Mouse (Mus musculus) MEL (cell line): ENCODE results near the gene Auts2. TPM values are rescaled to one million over a fixed set of nuclear protein-coding genes. Genes with fewer than 3 reads are reported as not detected.
A peak's percentile ranks its signal among the peaks of the same experiment; 100 is the strongest.

Experiments used
- DNase-seq: peaks from one replicate; pipeline ENCODE4 v3.0.0; 2011; ENCODE audit warnings: low read depth, low spot score
- H3K27ac ChIP-seq: 2 replicates; pipeline ENCODE4 v1.5.1; 2012; ENCODE audit warnings: low read depth, mild to moderate bottlenecking, control low read depth, low read length, moderate library complexity; ENCODE audit not compliant: control insufficient read depth
- H3K27me3 ChIP-seq, 2 experiments: fragments of 150-350 bp in 1 of 2; sonication (generic) in 1 of 2; 2 replicates each; pipeline ENCODE4 v1.6.1; 2012; ENCODE audit warnings: low read length in 2 of 2, mild to moderate bottlenecking in 2 of 2, improper control_type of control experiment in 1 of 2, moderate library complexity in 1 of 2; ENCODE audit not compliant: insufficient read depth in 2 of 2, control insufficient read depth in 1 of 2
- H3K36me3 ChIP-seq, 2 experiments: 2 replicates each; pipeline ENCODE4 v1.6.1; 2012 to 2014; ENCODE audit warnings: low read length in 2 of 2, improper control_type of control experiment in 1 of 2, inconsistent platforms in 1 of 2, mild to moderate bottlenecking in 1 of 2; ENCODE audit not compliant: insufficient read depth in 2 of 2, control insufficient read depth in 1 of 2
- H3K4me1 ChIP-seq, 2 experiments: fragments of 150-350 bp in 1 of 2; sonication (generic) in 1 of 2; 2 replicates each; pipeline ENCODE4 v1.6.1; 2012; ENCODE audit warnings: low read length in 2 of 2, improper control_type of control experiment in 1 of 2, mild to moderate bottlenecking in 1 of 2; ENCODE audit not compliant: insufficient read depth in 2 of 2, control insufficient read depth in 1 of 2
- H3K4me3 ChIP-seq, 2 experiments: fragments of 150-350 bp in 1 of 2; sonication (generic) in 1 of 2; 2 replicates each; pipeline ENCODE4 v1.5.1; 2012; ENCODE audit warnings: low read depth in 2 of 2, low read length in 2 of 2, mild to moderate bottlenecking in 2 of 2, moderate library complexity in 2 of 2, control low read depth in 1 of 2, improper control_type of control experiment in 1 of 2; ENCODE audit not compliant: control insufficient read depth in 1 of 2, insufficient read depth in 1 of 2
- H3K79me2 ChIP-seq: 2 replicates; pipeline ENCODE4 v1.6.1; 2012; ENCODE audit warnings: mild to moderate bottlenecking, low read length, moderate library complexity; ENCODE audit not compliant: control insufficient read depth, poor library complexity, insufficient read depth
- H3K9ac ChIP-seq: 2 replicates; pipeline ENCODE4 v1.6.1; 2012; ENCODE audit warnings: low read depth, mild to moderate bottlenecking, control low read depth, low read length, moderate library complexity; ENCODE audit not compliant: control insufficient read depth, poor library complexity, severe bottlenecking
- H3K9me3 ChIP-seq: fragments of 150-350 bp; sonication (generic); replicated peaks from 2 replicates; pipeline ENCODE4 v1.6.1; 2012; ENCODE audit warnings: mild to moderate bottlenecking, low read length, improper control_type of control experiment, moderate library complexity; ENCODE audit not compliant: insufficient read depth
- CHD1 ChIP-seq: IDR thresholded peaks from 2 replicates; pipeline ENCODE4 v1.6.1; 2012; ENCODE audit warnings: low read depth, mild to moderate bottlenecking, inconsistent platforms, low read length, improper control_type of control experiment
- CTCF ChIP-seq, 3 experiments: IDR thresholded peaks in 2 of 3; conservative IDR thresholded peaks in 1 of 3; 2 replicates each; pipeline ENCODE4 v1.5.1; 2011 to 2012; ENCODE audit warnings: low read length in 3 of 3, low read depth in 2 of 3, mild to moderate bottlenecking in 2 of 3, improper control_type of control experiment in 1 of 3, inconsistent platforms in 1 of 3, mixed read lengths in 1 of 3, moderate library complexity in 1 of 3; ENCODE audit not compliant: control insufficient read depth in 1 of 3, insufficient read depth in 1 of 3, poor library complexity in 1 of 3, severe bottlenecking in 1 of 3
- ETS1 ChIP-seq: IDR thresholded peaks from 2 replicates; pipeline ENCODE4 v1.6.1; 2012; ENCODE audit warnings: low read depth, mild to moderate bottlenecking, inconsistent platforms, low read length, improper control_type of control experiment, moderate library complexity
- JUND ChIP-seq: IDR thresholded peaks from 2 replicates; pipeline ENCODE4 v1.6.1; 2011; ENCODE audit warnings: low read depth, mild to moderate bottlenecking, improper control_type of control experiment, low read length
- MAFK ChIP-seq: IDR thresholded peaks from 2 replicates; pipeline ENCODE4 v1.6.1; 2011; ENCODE audit warnings: low read depth, mild to moderate bottlenecking, low read length, improper control_type of control experiment, borderline replicate concordance
- MYB ChIP-seq: IDR thresholded peaks from 2 replicates; pipeline ENCODE4 v1.6.1; 2011; ENCODE audit warnings: mild to moderate bottlenecking, low read depth, low read length, improper control_type of control experiment
- MYC ChIP-seq: IDR thresholded peaks from 2 replicates; pipeline ENCODE4 v1.6.1; 2011; ENCODE audit warnings: low read depth, mild to moderate bottlenecking, low read length, improper control_type of control experiment, moderate library complexity
- NRF1 ChIP-seq: IDR thresholded peaks from 2 replicates; pipeline ENCODE4 v1.6.1; 2014; ENCODE audit warnings: low read depth, mild to moderate bottlenecking, inconsistent platforms, low read length, improper control_type of control experiment, moderate library complexity; ENCODE audit not compliant: poor library complexity, insufficient read depth, severe bottlenecking
- SIN3A ChIP-seq: IDR thresholded peaks from 2 replicates; pipeline ENCODE4 v1.6.1; 2012; ENCODE audit warnings: low read length, improper control_type of control experiment, inconsistent platforms
- SMC3 ChIP-seq: IDR thresholded peaks from 2 replicates; pipeline ENCODE4 v1.6.1; 2011; ENCODE audit warnings: low read depth, low read length, improper control_type of control experiment
- TBP ChIP-seq: IDR thresholded peaks from 2 replicates; pipeline ENCODE4 v1.8.0; 2011; ENCODE audit warnings: low read depth, low read length, improper control_type of control experiment
- TCF12 ChIP-seq: IDR thresholded peaks from 2 replicates; pipeline ENCODE4 v1.6.1; 2014; ENCODE audit warnings: low read depth, mild to moderate bottlenecking, inconsistent platforms, low read length, improper control_type of control experiment, moderate library complexity
- UBTF ChIP-seq: IDR thresholded peaks from 2 replicates; pipeline ENCODE4 v1.6.1; 2012; ENCODE audit warnings: low read depth, mild to moderate bottlenecking, inconsistent platforms, low read length, improper control_type of control experiment, moderate library complexity, borderline replicate concordance; ENCODE audit not compliant: insufficient read depth
- USF1 ChIP-seq: IDR thresholded peaks from 2 replicates; pipeline ENCODE4 v1.6.1; 2014; ENCODE audit warnings: low read depth, mild to moderate bottlenecking, inconsistent platforms, low read length, improper control_type of control experiment, moderate library complexity
- USF2 ChIP-seq, 2 experiments: IDR thresholded peaks; 2 replicates each; pipeline ENCODE4 v1.6.1; 2011 to 2012; ENCODE audit warnings: improper control_type of control experiment in 2 of 2, low read length in 2 of 2, borderline replicate concordance in 1 of 2, inconsistent platforms in 1 of 2, low read depth in 1 of 2, mild to moderate bottlenecking in 1 of 2; ENCODE audit not compliant: insufficient read depth in 1 of 2
- ZNF384 ChIP-seq: IDR thresholded peaks from 2 replicates; pipeline ENCODE4 v1.6.1; 2012; ENCODE audit warnings: low read depth, mild to moderate bottlenecking, inconsistent platforms, low read length, improper control_type of control experiment
- polyA plus RNA-seq, 2 experiments: library from polyadenylated mRNA; stranded (reverse) in 1 of 2; unstranded in 1 of 2; fragments of >175 nt in 1 of 2; fragments of >200 nt in 1 of 2; gene quantifications; 2 replicates each; pipeline versions ENCODE4 v1.2.1 to v1.2.4; 2012; ENCODE audit warnings: low replicate concordance in 2 of 2, low read depth in 1 of 2; ENCODE audit not compliant: insufficient read length in 2 of 2, insufficient read depth in 1 of 2, missing spikeins in 1 of 2
- total RNA-seq: library from RNA; depleted of rRNA; stranded (reverse); fragments of 300-350 nt; gene quantifications from 2 replicates; pipeline ENCODE4 v1.2.3, GENCODE M21; 2012

Auts2 gene
- total and polyA plus RNA-seq, 3 experiments: not detected

DNA sequence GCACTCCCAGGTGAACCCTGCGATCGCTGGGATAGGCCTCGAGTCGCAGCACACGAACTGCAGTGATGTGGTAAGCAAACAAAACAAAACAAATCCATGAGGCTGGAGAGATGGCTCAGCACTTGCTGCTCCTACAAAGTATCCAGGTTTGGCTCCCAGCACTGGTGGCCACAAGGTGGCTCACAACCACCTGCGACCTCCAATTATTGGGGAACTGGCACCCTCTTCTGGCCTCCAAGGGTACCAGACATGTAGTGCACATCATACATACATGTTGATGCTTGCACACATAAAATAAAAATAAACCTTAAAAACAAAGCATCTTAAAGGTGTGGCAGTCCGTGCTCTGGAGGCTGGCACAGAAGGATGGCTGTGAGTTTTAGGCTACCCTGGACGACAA is 1050.6 kb downstream of the Auts2 start:
- Histone ChIP-seq H3K79me2 (no peaks in the 10 kb centered on the region), H3K27ac (no peak overlapping the region), H3K4me3 (no peak overlapping the region), H3K27me3 (no peaks in the 10 kb centered on the region), H3K9ac (no peak overlapping the region), H3K36me3 (no peaks in the 10 kb centered on the region)
- no peak for TF ChIP-seq USF1
- TF ChIP-seq SMC3: peak; percentile 25
- peak in 2 of 3 experiments; percentile 28 to 37; a peak in 3 of 6 replicates for TF ChIP-seq CTCF (IDR thresholded peaks at IDR 0.05 in 2 of 3, conservative IDR thresholded peaks at IDR 0.05 in 1 of 3; ENCODE audit: control insufficient read depth in 1 of 3, insufficient read depth in 1 of 3, low read depth in 2 of 3, low read length in 3 of 3, poor library complexity in 1 of 3, severe bottlenecking in 1 of 3)
- no peak for TF ChIP-seq TCF12
- TF ChIP-seq MYC: no peak
- TF ChIP-seq JUND: no peak
- TF ChIP-seq, all 39 proteins: peak for 2
- no peaks in the 10 kb centered on the region for H3K4me1 ChIP-seq
- no peaks in the 10 kb centered on the region for H3K9me3 ChIP-seq
- DNase-seq: peak; percentile 2

GRCm38 (mm10) chr5:131491843-131492242 is 1051.3 kb downstream of the Auts2 start:
- Histone ChIP-seq H3K36me3 (no peaks in the 10 kb centered on the region), H3K27me3 (no peaks in the 10 kb centered on the region), H3K4me3 (no peak overlapping the region), H3K79me2 (no peaks in the 10 kb centered on the region), H3K9me3 (no peaks in the 10 kb centered on the region), H3K27ac (no peak overlapping the region), H3K4me1 (no peaks in the 10 kb centered on the region), H3K9ac (no peak overlapping the region)
- no peak for DNase-seq
- TF ChIP-seq CHD1: no peak
- no peak for TF ChIP-seq MAFK
- TF ChIP-seq JUND: no peak
- TF ChIP-seq UBTF: no peak
- no peak for TF ChIP-seq ZNF384
- no peak for TF ChIP-seq SMC3
- no peak for TF ChIP-seq SIN3A
- TF ChIP-seq ETS1: no peak
- TF ChIP-seq USF2 (IDR thresholded peaks at IDR 0.05; ENCODE audit: borderline replicate concordance in 1 of 2, insufficient read depth in 1 of 2, low read depth in 1 of 2, low read length in 2 of 2): no peak
- no peak for TF ChIP-seq TBP
- no peak for TF ChIP-seq NRF1
- no peak for TF ChIP-seq MYB
